Mouse (Mus musculus): ENCODE measurements around the gene Ncoa5. TPM values are rescaled to one million over a fixed set of nuclear protein-coding genes. Genes with fewer than 3 reads are reported as not detected.

Gene Ncoa5
- total RNA-seq (2023) = 42.5 TPM

DNA sequence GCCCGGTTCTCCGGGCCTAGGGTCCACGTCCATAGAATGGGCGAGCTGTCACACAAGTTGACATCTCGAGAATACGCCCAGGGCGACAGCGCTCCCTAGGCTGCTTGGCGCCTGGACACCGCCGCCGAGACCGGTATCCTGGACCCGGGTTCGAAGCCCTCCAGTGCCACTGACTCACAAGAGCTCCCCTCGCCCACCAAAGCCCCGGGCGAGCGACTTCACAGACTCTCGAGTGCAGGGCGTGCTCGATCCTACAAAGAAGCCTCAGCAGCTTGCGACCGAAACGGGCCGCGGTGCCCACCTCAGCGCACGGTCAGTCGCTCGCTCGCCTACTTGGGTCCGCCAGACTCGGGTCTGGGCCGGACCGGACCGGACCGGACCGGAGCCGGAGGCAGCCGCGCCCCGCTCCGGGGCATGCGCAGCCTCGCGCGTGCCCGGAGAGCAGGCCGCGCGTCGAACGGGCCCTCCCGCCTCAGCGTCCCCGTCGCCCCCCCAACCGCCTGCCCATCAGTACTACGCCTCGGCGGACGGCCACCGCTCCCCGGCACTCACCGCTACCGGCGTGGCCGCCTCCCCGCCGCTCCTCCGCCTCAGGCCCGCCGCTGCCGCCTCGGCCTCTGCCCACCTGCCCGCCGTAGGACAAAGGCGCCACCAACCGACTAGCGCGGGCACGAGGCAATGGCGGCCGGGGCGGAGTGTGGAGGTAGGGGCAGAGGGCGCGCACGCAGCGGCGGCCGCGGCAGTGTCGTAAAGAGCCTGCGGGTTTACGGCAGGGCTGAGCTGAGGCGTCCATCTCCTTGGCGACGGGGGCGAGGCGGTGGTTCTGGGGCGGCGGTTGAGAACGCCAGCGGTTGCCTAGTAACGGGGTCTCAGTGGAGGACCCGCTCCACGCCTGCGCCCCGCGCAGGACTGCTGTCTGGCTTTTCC lies at the start of gene Ncoa5:
Gene Ncoa5, minus strand, starts transcription at position 737 of the 927 bp plus-strand sequence.

DNA sequence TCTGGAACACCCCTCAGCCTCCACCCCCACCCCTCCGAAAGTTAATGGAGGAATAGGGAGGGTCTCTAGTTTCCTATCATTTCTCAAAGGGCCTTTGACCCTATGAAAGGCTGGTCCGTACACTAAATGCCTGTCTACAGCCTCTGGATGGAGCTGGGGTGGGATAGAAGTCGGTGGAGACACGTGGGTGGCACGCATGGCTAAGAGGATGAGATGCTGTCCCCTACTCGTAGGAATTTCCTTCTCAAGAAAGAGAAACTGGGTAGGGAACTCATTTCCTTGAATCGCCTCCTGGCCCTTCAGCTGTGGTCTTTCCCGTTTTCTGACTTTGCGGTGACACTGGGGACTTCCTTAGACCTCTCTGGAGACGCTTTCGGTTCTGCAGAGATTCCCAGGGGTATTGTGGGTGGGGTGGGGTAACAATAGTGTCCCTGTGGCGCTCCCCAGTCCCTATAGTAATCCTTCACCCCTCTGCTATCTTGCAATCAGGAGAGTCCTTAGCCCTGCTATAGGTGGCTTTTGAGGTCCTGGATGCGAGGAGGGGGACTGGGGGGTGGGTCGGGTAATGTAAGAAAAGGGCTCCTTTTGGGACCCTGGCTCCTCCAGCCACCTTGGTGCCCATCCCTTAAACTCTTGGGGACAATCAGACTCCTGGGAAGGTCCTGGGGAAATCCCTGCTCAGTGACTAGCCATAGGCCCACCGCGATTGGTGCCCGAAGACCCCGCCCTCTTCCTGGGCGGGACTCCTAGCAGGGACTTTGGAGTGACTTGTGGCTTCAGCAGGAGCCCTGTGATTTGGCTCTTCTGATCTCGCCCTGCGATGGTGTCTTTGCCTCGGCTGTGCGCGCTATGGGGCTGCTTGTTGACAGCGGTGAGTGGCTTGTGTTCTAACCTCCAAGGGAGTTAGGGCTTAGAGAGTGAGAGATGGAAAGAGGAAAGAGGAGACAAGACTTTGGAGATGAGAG lies 20.5 kb upstream of the Ncoa5 start, which contains the start of gene Cd40:
Gene Cd40, plus strand, starts transcription at position 740 of the 965 bp plus-strand sequence.

DNA sequence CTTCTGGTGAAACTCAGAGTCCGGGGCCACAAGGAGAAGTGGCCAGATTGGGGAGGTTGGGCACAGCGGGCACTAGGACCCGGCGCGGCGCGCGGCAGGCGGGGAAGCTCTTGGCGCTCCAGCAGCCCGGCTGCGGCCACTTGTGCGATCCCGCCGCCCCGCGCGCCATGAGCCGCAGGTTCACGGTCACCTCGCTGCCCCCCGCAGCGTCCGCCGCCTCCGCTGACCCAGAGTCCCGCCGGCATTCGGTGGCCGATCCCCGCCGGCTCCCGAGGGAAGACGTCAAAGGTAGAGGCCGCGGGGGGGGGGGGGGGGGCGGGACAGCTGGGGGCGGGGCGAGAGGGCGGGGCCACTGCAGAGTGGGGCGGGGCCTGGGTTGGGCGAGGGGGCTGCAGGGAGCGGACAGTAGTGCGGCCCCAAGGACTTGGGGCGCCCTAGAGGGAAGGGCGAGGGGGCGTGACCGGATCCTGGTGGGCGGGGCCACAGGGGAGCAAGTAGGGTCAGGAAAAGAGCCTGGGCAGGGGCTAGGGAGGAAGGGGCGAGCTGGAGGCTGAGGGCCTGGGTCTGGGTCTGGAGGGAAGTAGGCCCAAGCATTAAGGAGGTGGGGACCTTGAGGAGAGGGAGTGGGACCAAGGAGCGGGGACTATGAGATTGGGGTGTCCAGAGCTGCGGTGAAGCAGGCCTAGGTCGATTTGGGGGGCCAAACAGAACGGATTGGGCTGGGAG lies 73.8 kb downstream of the Ncoa5 start, which contains the start of gene Slc12a5:
Gene Slc12a5, plus strand, starts transcription at position 87 of the 726 bp plus-strand sequence.

Other genes starting within 250 kb of the Ncoa5 start
- gene Snx21, start 249.0 kb downstream of the Ncoa5 start, total RNA-seq (2023) = 0.65 TPM
- gene Acot8, start 230.0 kb downstream of the Ncoa5 start, total RNA-seq (2023) = 39.4 TPM
- gene Zswim3, start 229.8 kb downstream of the Ncoa5 start, total RNA-seq (2023) = 3.0 TPM
- 11.9 TPM for gene Zswim1, start 212.2 kb downstream of the Ncoa5 start, total RNA-seq (2023)
- gene Spata25, start 206.3 kb downstream of the Ncoa5 start, total RNA-seq (2023) = not detected
- gene Ctsa, start 202.0 kb downstream of the Ncoa5 start, total RNA-seq (2023) = 91.4 TPM
- gene Neurl2, start 201.4 kb downstream of the Ncoa5 start, total RNA-seq (2023) = 0.59 TPM
- 0.86 TPM for gene Pltp, start 177.2 kb downstream of the Ncoa5 start, total RNA-seq (2023)
- gene Pcif1, start 155.6 kb downstream of the Ncoa5 start, total RNA-seq (2023) = 115 TPM
- gene Zfp335, start 123.1 kb downstream of the Ncoa5 start, total RNA-seq (2023) = 56.1 TPM
- gene Mmp9, start 94.1 kb downstream of the Ncoa5 start, total RNA-seq (2023) = 2.5 TPM
- 0.15 TPM for gene Slc12a5, start 74.1 kb downstream of the Ncoa5 start, total RNA-seq (2023)
- 7.1 TPM for gene Cd40, start 20.8 kb upstream of the Ncoa5 start, total RNA-seq (2023)
- gene 1700025C18Rik, start 55.9 kb upstream of the Ncoa5 start, total RNA-seq (2023) = not detected
- not detected for gene Cdh22, start 200.0 kb upstream of the Ncoa5 start, total RNA-seq (2023)